Mouse (Mus musculus): ENCODE measurements at regions not wholly inside any gene's neighbourhood (a gene's known extent, or its start where the extent isn't known, plus 50 kb on each side); places are given as distances from the start of the nearest gene placed in this dataset.

DNA sequence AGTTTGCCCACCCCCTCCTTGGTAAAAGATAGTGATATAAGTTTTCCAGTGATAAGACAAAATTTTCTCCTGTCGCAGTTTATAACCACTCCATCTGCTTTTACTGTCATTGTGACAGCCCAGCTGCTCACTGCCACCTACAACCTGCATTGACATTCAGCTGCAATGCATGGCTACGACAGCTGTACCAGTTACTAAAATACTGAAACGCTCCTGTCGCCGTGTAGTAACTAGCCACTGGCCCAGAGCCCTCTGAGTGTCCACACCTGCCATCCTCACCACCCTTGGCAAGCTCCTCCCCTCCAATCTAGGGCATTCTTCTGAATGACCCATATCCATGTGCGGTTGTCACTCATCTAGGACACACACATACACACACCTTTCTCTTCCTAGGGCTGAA, 286.2 kb downstream of the Bcor start:
- no peak for ATAC-seq (replicated peaks; ENCODE audit: low FRiP score, poor library complexity, severe bottlenecking)

DNA sequence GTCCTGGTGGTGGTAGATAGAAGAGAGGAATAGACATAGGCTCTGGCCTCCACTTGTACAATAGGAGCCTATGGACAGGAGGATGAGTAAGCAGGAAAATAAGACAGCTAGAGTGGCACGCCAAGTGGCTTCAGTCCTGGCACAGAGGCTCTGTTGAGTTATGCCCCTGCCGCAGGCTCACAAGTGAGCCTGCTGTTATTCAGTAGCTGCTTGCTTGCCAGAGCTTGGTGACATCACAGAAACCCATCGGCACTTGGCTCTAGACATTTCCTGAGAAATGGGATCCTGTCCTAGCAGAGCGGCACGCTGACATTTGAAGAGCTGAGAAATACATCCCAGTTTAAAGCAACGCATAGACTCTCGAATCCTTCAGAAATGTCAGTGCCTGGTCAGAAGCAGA, 283.5 kb downstream of the Bcor start:
- no peak for ATAC-seq (replicated peaks; ENCODE audit: low FRiP score, poor library complexity, severe bottlenecking)

DNA sequence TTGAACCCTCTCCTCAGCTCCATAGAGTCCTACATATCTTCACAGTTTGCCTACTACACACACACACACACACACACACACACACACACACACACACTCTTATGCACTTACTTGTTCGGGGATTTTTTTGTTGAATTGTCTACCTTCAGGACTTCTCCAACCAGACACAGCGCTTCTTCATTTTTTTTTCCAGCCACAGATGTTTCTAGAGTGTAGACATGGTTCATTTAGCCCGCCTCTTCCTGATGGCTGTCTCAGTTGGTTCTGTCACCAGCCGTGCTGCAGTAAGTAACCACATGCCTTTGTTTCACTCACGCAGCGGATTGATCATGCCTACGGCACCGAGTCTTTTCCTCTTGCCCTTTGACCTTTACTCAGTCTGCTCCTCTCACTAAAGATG, 282.1 kb downstream of the Bcor start:
- ATAC-seq (replicated peaks; ENCODE audit: low FRiP score, poor library complexity, severe bottlenecking): no peak

DNA sequence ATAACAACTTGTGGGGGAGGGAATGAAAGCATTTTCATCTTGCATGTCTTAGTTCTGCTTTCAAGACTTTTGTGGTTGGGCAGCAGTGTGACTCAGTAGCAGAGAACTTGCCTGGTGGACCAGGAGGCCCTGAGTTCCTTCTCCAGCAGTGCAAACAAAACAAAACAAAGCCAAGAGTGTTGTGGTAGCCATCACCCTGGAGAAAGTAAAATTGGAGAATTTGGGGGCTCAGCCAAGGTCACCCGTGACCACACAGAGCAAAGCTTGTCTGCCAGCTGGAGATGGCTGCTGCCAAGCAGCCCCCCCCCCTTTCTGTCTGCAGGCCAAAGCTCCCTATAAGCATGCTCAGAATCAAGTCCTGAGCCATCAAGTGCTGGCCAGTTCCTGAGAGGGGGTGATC, 279.2 kb downstream of the Bcor start:
- no peak for ATAC-seq (replicated peaks; ENCODE audit: low FRiP score, poor library complexity, severe bottlenecking)

DNA sequence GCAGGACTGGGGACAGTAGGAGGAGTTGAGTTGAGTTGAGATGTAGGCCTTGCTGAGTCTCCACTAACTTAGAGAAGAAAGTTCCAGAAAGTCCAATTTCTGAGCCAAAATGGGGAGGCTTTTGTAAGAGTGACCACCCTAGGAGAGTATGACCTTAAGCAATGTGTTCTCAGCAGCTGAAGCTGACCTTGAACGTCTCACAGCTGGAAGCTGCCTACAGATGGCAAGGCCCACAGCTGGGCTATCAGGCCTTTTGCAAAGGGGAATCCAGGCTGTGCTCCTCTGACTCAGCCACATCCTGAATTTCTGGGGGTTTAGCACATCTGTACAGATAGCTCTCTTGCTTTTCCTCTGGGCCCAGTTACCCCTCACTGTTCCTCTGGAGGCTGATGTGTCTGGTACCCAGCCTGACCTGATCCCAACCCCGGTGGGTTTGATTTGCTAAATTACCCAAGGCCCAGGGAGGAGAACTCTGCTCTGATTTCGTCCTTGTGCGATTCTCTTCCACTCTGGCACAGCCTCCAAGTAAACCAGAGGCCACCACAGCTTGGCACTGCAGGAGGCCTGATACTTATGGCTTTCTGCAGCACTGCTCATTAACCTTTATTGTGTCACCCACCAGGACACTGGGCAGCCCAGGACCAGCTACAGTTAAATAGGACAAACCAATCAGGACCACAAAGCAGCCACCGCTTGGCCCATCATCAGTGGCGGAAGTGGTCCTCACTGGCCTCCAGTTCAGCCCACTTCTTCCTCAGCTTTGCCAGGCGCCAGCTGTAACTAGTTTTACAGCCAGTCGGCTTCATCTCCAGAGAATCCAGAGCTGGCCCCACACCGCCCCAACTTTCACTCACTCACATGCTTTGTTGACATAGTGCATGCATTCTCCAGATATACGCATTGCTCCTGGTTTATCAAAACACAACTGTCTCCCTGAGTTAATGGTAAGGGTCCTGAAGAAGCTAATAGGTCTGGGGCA, 276.1 kb downstream of the Bcor start:
- ATAC-seq (replicated peaks; ENCODE audit: low FRiP score, poor library complexity, severe bottlenecking): no peak

DNA sequence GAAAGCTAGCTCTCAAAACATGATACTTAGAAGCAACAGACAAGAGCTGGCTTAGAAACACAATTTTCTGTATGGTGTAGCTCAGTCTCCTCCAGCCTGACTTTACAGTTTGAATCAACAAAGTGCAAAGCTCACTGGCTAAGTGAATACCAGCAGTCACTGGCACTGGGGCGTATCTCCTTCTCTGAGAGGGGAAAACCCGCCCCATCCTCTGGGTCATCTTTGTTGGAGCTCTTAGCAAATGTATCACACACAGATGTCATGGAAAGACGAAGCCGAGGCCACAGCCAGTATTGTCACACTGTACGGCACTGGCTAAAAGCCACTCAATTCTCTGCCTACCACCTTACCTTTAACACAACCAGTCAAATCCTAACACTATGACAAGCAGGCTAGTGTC, 267.8 kb downstream of the Bcor start:
- ATAC-seq (replicated peaks; ENCODE audit: low FRiP score, poor library complexity, severe bottlenecking): no peak

DNA sequence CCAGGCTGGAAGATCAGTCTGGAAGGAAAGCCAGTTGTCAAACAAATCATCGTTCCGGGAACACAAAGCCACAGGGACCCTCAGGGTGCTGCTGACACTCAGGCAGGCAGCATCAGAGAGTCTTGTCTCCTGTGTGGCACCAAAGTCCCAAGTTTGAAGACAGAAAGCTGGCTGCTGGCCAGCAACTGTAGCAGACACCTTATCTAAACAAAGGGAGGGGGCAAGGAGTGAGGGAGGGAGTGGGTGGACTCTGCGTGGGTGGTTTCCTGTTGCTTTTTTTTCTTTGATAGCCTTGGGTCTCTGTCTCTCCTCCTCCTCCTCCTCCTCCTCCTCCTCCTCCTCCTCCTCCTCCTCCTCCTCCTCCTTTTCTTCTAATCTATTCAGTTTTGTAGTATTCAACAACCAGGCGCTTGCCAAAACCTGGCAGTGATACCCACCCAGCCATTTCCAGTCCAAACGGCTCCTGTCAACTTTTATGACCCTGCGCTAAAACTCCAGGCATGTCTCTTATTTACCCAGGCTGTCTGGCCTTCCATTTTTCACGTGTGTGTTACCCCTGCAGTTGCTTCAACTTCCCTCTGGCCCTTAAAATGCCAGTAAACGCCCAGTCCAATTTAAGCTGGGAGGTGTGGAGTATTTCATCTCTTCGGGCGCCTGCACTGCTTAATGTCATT, 266.4 kb downstream of the Bcor start:
- ATAC-seq (replicated peaks; ENCODE audit: low FRiP score, poor library complexity, severe bottlenecking): no peak

DNA sequence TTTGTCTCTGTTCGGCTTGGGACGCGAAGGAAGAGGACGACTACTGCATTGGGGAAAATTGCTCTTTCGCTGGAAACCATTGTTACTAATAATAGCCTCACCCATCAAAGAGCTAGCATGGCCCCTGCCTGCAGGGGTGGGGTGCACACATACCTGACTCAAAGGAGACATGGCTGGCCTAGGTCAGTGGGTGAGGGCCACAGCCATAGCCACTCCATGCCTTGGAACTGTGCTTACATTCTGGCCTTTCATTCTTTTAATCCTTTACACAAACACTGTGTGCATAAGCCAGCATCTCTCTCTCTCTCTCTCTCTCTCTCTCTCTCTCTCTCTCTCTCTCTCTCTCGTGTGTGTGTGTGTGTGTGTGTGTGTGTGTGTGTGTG, 265.9 kb downstream of the Bcor start:
- ATAC-seq (replicated peaks; ENCODE audit: low FRiP score, poor library complexity, severe bottlenecking): no peak

DNA sequence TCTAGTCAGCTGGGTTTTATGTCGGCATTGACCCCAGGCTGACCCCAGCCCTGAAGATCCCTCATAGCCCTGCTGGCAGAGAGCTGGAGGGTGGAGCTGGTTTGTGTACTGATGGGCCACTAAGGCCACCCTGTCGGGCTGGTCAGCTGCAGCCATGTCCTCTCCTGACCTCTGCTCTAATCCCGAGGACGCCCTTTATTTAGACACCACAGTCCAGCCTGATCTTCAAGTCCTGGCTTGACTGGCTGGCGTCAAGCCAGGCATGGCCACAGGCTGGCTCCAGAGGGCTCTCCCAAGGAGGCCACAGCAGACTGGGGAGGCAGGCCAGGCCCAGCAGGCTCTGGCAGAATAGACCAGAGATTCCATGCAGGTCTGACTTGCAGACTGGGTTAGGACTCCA, 264.8 kb downstream of the Bcor start:
- ATAC-seq (replicated peaks; ENCODE audit: low FRiP score, poor library complexity, severe bottlenecking): no peak

DNA sequence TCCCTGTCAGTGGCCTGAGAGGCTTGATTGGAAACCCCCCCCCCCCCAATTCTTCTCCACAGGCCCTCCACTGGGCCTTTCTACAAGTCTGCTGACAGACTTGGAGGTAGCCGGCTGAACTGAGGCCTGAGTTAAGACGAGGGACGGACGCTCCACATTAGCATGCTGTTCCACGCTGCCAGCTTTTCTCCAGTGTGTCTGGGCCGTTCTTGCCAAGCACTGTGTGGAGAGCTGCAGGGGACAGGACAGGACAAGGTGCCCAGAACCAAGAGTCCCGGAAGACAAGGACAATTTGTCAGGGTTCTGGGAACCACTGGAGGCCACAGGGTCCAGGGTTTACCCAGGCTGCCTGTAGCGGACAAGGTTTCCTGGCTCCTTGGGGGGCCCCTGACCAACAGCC, 261.9 kb downstream of the Bcor start:
- ATAC-seq (replicated peaks; ENCODE audit: low FRiP score, poor library complexity, severe bottlenecking): no peak

DNA sequence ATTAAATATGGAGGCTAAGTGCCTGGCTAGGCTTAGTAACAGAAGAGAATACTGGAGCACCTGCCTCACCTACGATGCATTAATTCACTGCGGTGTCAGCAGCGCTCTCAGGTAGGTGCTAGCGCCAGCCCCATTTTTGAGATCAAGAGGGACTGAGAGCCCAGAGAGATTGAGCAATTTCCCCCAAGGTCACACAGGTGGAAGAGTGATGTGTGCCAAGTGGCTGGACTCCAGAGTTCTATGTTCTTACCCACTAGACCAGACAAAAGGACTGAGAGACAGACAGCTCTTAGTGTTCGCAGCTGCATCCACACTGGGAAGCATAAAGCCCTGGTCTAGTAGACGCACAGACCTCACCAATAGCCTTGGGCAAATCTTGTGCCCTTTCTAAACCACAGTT, 261.1 kb downstream of the Bcor start:
- ATAC-seq (replicated peaks; ENCODE audit: low FRiP score, poor library complexity, severe bottlenecking): no peak

DNA sequence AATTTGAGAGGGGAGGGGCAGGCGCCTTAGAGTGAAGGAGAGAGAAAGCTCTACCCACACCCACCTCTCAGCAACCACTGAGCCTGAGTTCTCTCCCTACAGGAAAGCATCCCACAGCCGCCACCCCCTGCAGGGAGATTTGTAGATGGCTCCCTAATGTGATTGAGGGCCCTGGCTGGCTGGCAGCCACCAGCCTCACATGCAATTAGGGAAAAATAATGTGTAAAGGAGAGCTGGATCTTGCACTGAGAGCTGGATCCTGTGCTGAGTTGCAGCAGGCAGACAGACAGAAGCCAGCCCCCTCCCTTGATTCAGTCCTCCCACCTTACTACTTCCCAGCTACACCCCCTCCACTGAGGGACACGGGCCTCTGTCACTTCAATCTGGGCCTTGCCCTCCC, 260.2 kb downstream of the Bcor start:
- no peak for ATAC-seq (replicated peaks; ENCODE audit: low FRiP score, poor library complexity, severe bottlenecking)

DNA sequence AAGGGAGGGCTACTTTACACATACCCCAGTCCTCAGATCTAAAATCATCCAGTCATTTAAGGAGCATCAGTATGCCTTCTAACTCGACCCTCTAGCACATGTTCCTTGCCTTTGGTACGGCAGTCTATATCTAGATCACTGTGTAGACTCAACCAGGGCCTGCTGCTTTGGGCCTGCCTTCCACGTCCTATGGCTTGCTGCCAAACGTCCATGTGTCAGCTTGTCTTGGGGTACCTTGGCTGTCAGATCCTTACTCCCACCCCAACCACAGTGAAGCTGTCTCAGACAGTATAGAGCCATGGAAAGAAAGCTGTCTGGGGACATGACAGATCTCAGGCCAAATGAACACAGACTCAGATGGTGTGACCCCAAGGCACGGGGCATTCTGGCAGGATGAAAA, 258.4 kb downstream of the Bcor start:
- ATAC-seq (replicated peaks; ENCODE audit: low FRiP score, poor library complexity, severe bottlenecking): no peak

DNA sequence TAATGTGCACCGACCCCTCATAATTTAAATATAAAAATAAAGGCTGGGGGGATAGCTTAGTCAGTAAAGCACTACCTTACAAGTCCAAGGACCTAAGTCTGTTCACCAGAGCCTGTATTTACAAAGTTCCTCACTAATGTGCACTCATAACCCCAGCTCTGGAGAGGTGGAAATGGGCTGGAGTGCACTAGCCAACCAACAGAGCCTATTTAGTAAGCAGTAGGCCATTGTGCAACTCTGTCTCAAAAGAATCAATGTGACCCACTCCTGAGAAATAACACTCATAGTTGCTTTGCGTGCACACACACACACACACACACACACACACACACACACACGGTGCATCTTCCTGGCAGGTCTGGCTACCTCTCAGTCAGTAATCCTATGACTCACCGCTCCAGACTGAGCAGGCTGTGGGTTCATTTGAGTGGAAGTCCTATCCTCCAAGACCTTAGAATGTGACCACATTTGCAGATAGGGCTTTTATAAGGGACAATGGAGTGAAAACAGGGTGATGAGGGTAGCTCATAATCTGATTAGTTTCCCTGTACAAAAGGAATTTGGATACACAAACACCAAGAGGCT, 256.9 kb downstream of the Bcor start:
- ATAC-seq (replicated peaks; ENCODE audit: low FRiP score, poor library complexity, severe bottlenecking): no peak

DNA sequence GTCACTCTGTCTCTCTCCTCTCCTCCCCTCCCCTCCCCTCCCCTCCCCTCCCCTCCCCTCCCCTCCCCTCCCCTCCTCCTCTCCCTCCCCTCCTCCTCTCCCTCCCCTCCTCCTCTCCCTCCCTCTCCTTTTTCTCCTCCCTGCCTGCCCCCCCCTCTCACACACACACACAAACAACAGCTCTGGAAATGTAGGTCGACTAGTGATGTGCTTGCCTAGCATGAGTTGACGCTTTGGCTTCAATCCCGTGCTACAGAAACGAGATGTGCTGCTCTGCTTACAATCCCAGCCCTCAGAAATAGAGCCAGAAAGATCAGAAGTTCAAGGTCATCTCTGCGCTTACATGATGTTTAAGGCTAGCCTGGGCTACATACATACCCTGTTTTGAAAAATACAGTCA, 254.9 kb downstream of the Bcor start:
- no peak for ATAC-seq (replicated peaks; ENCODE audit: low FRiP score, poor library complexity, severe bottlenecking)

DNA sequence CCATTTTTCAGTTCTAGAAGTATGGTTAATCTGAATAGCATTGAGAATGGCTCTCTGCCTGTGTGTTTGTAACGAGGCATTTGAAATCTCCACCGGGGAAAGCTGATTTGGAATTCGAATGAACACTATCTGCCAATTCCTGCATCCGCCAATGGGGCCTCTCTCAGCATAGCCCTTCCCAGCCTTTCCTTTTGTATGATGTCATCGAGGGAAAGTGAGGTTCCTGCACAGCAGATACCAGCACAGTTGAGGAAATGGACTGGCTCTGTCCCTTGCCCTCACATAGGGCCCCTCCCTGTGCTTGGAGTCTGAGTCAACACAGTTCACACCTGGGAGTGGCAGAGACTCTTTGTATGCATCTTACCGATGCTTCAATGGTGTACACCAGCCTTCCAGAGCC, 253.0 kb downstream of the Bcor start:
- ATAC-seq (replicated peaks; ENCODE audit: low FRiP score, poor library complexity, severe bottlenecking): no peak

DNA sequence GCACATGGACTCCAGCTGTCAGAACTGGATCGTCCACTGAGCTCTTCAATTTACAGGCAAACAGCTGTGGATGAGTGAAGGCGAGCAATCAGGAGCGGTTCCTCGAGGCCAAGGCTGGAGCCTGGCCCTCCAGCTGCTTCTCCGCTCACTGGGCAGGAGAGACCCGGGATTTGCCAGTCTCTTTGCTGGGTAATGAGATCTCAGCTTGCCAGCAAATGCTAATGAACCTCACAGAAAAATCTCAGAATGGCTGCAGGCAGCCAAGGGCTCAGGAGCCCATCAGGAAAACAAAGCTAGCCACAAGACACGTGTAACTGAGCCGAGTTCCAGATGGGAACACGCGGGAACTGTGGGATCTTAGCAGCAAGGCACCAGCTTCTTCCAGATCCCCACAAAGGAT, 244.2 kb downstream of the Bcor start:
- ATAC-seq (replicated peaks; ENCODE audit: low FRiP score, poor library complexity, severe bottlenecking): no peak

DNA sequence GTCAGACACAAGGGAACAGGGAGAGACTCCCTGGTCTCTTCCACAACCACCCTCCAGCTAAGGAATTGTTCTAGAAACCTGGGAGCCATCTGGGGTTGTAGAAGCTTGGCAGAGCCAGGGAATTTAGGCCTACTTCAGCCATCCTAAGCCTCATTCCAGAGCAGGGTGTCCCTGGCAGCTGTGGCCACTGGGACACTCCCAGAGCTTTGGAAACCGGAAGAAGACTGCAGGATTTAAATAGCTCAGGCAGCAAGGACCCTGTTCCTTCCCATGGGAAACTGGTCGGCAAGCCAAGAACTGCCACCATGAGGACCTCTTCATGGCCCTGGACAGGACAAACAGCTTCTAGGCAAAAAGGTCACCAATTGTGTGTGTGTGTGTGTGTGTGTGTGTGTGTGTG, 239.9 kb downstream of the Bcor start:
- no peak for ATAC-seq (replicated peaks; ENCODE audit: low FRiP score, poor library complexity, severe bottlenecking)

DNA sequence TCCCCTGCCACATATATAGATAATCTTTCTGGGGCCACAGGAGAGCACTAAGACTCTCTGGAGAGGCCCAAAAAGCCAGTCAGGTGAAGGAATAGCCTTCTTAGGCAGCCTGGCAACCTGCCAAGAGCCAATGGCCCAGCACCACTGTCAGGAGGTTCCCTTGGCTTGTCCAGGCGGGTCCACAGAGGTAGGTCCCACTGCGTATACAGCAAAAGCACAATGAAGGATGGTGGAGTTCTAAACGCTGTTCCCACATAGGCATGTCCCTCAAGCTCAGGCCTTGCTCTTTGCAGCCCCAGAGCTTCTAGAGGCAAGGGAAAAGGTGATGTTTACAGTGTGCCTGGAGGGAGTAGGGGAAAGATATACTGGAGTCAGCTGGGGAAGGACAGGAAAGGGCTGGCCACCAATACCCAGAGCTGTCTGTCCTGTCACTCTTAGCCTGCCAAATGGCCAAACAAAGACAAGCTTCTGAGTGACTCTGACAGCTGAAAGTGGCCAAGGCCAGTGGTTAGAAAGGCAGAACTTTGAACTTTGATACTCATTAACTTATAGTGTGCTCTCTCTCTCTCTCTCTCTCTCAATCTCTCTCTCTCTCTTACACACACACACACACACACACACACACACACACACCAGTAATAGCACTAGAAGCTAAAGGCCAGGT, 235.4 kb downstream of the Bcor start:
- no peak for ATAC-seq (replicated peaks; ENCODE audit: low FRiP score, poor library complexity, severe bottlenecking)

DNA sequence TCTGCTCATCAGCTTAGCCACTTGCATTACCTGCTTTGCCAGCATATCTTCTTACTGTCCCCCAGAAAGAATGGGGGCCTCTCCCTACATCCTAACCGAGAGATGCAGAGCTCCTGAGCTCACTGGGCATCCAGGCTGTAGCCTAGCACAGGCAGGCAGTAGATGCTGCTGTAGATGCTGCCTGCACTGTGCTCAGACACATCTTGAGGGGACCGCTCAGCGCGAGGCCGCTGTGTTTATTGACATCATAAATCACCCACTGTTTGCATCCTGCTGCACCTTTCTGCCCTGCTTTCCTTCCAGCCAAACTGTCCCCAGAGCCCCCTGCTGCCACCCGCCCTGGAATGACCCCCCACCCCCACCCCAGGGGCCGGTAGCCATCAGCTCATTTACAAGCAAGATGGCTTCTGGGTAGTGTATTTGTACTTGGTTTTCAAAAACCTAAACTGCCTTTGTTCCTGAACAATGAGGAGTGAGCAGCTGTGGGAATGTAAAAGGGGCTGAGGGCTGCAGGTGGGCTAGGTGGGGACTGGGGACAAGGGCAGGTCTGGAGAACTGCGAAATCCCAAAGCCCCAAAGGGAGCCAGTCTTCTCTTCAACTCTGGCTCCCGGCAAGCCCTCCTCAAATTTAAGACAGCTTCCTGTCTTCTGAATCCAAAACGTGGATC, 233.2 kb downstream of the Bcor start:
- no peak for ATAC-seq (replicated peaks; ENCODE audit: low FRiP score, poor library complexity, severe bottlenecking)
